Mouse (Mus musculus) G1E (cell line): ENCODE results near the gene Chst11. TPM values are rescaled to one million over a fixed set of nuclear protein-coding genes. Genes with fewer than 3 reads are reported as not detected.

Experiments
- ATAC-seq: 2 replicates; pipeline ENCODE4 v1.8.0; 2016; ENCODE audit warnings: mild to moderate bottlenecking; ENCODE audit not compliant: insufficient number of reproducible peaks, poor library complexity, low FRiP score, severe bottlenecking; ENCODE audit errors: extremely low read depth
- DNase-seq: peaks from one replicate; pipeline ENCODE4 v3.0.0; 2012; ENCODE audit warnings: low spot score
- H3K27me3 ChIP-seq: 2 replicates; pipeline ENCODE4 v1.6.1; 2012; ENCODE audit warnings: mild to moderate bottlenecking, low read length, inconsistent platforms; ENCODE audit not compliant: insufficient read depth
- H3K36me3 ChIP-seq: replicated peaks from 2 replicates; pipeline ENCODE3; 2012; ENCODE audit warnings: mild to moderate bottlenecking, inconsistent platforms
- H3K4me1 ChIP-seq: 2 replicates; pipeline ENCODE4 v1.6.1; 2012; ENCODE audit warnings: low read depth, low read length, inconsistent platforms, mixed read lengths; ENCODE audit not compliant: insufficient read depth
- H3K4me3 ChIP-seq: 2 replicates; pipeline ENCODE4 v1.5.1; 2012; ENCODE audit warnings: low read depth, mild to moderate bottlenecking, inconsistent platforms, low read length, moderate library complexity, mixed read lengths
- H3K9me3 ChIP-seq: replicated peaks from 2 replicates; pipeline ENCODE4 v1.6.1; 2012; ENCODE audit warnings: inconsistent platforms
- CTCF ChIP-seq: IDR thresholded peaks from 2 replicates; pipeline ENCODE4 v1.5.1; 2012; ENCODE audit warnings: low read depth, low read length, inconsistent platforms, mixed read lengths
- GATA1 ChIP-seq: IDR thresholded peaks from 2 replicates; pipeline ENCODE4 v1.6.1; 2012; ENCODE audit warnings: borderline replicate concordance, low read length, inconsistent platforms, mixed read lengths
- GATA2 ChIP-seq: IDR thresholded peaks from 2 replicates; pipeline ENCODE4 v1.6.1; 2012; ENCODE audit warnings: low read depth, low read length, inconsistent platforms, borderline replicate concordance
- POLR2AphosphoS5 ChIP-seq: IDR thresholded peaks from 2 replicates; pipeline ENCODE4 v1.6.1; 2012; ENCODE audit warnings: low read depth, low read length, inconsistent platforms; ENCODE audit not compliant: insufficient replicate concordance
- TAL1 ChIP-seq: conservative IDR thresholded peaks from 2 replicates; pipeline ENCODE4 v1.6.1; 2012; ENCODE audit warnings: low read depth, low read length, inconsistent platforms, mixed read lengths
- polyA plus RNA-seq: library from polyadenylated mRNA; stranded (reverse); fragments of >175 nt; gene quantifications from 2 replicates; pipeline ENCODE4 v1.2.3, GENCODE M21; 2012
- total RNA-seq, 2 experiments: library from RNA; stranded (forward) in 1 of 2; stranded (reverse) in 1 of 2; fragments of 200-1000 nt in 1 of 2; fragments of >200 nt in 1 of 2; fragmentation: Nextera tagmentation in 1 of 2; gene quantifications; 2 replicates each; pipeline ENCODE4 v1.2.3; 2014 to 2017

Gene Chst11
- total and polyA plus RNA-seq, 3 experiments, result 15.6 to 44.6 (median 38.2) TPM

DNA sequence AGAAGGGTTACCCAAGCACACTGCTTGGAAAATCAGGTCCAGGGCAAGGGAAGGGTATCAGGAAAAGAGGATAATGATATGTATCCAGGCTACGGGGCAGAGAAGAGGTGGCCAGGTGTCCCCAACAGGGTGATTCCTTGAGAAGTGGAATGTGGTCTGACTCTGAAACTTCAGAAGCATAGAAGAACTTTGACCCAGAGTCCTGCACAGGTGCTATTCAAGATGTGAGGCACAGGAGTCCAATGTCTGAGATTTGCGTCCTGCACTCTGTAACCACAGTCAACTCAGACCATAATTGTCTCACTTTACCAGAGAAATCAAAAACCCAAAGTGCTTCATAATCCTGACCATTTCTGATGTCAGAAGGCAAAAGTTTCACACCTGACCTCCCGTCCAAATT lies 139.3 kb downstream of the Chst11 start:
- ATAC-seq (no peak), DNase-seq (no peak)
- Histone ChIP-seq H3K27me3 (no peaks in the 10 kb centered on the region), H3K36me3 (peaks cover 63% of the 10 kb centered on the region), H3K9me3 (peaks cover 4% of the 10 kb centered on the region), H3K4me1 (peaks cover 27% of the 10 kb centered on the region), H3K4me3 (no peak overlapping the region)
- TF ChIP-seq GATA1 (no peak), GATA2 (no peak), CTCF (no peak), POLR2AphosphoS5 (no peak), TAL1 (no peak)

DNA sequence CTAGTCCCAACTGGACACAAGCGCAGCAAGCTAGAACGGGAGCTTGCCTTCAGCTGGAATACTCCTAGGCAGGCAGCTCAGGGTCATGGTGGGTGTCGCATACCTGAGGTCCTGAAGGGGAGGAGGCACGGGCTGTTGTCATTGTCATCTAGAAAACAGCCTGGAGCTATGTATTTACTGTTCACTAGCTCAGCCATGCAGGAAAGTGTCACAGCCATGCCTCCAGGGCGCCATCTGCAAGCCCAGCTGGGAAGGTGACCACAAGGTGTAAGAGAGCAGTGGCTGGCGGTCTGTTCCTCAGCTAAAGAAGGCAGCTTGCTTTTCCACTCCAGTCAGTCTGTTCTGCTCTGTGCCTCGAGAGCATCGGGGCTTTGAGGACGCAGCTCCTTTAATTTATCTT lies 141.1 kb downstream of the Chst11 start:
- Histone ChIP-seq H3K27me3 (no peaks in the 10 kb centered on the region), H3K4me3 (no peak overlapping the region), H3K36me3 (peaks cover 77% of the 10 kb centered on the region), H3K4me1 (peaks cover 13% of the 10 kb centered on the region), H3K9me3 (peaks cover 4% of the 10 kb centered on the region)
- ATAC-seq (no peak), DNase-seq (no peak)
- TF ChIP-seq GATA1, result no peak
- no peak for TF ChIP-seq GATA2
- no peak for TF ChIP-seq POLR2AphosphoS5
- TF ChIP-seq CTCF, result no peak
- TF ChIP-seq TAL1, result no peak

- peaks cover 79% of the 10 kb centered on the region for H3K36me3 ChIP-seq
- H3K4me1 ChIP-seq, result peaks cover 11% of the 10 kb centered on the region
- H3K27me3 ChIP-seq, result no peaks in the 10 kb centered on the region
- no peak for ATAC-seq
- no peak for TF ChIP-seq POLR2AphosphoS5
- no peak for TF ChIP-seq TAL1
- TF ChIP-seq CTCF, result no peak
- no peak for TF ChIP-seq GATA2
- TF ChIP-seq GATA1, result no peak
- no peak overlapping the region for H3K4me3 ChIP-seq
- no peaks in the 10 kb centered on the region for H3K9me3 ChIP-seq
- DNase-seq, result no peak
Measured at GRCm38 (mm10) chr10:83128435-83128834, 143.1 kb downstream of the Chst11 start.

- H3K4me1 ChIP-seq, result peaks cover 13% of the 10 kb centered on the region
- H3K9me3 ChIP-seq, result no peaks in the 10 kb centered on the region
- H3K27me3 ChIP-seq, result no peaks in the 10 kb centered on the region
- no peak overlapping the region for H3K4me3 ChIP-seq
- H3K36me3 ChIP-seq, result peaks cover 73% of the 10 kb centered on the region
- TF ChIP-seq TAL1, result no peak
- no peak for TF ChIP-seq GATA1
- no peak for TF ChIP-seq GATA2
- no peak for TF ChIP-seq CTCF
- no peak for TF ChIP-seq POLR2AphosphoS5
- ATAC-seq (no peak), DNase-seq (no peak)
Measured at GRCm38 (mm10) chr10:83129624-83130218, 144.4 kb downstream of the Chst11 start.

DNA sequence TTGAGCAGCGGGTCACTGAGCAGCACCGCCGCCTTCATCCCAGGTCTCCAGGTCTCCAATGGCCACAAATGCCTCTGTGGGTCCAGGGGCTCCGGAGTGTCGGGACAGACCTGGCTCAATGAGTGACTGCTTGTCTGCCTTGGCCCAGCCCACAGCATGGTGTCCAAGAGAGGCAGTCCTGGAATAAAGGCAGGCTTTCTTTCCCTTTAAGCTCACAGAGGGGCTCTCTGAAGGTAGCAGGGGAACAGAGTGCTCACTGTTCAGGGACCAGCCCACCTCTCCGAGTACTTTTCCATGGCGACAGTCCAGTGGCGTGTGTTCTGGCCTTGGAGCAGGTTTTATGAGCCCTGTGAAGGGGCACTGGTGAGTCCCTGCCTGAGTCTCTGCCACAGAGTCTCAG lies 145.3 kb downstream of the Chst11 start:
- ATAC-seq, result no peak
- H3K36me3 ChIP-seq, result peaks cover 76% of the 10 kb centered on the region
- H3K9me3 ChIP-seq, result no peaks in the 10 kb centered on the region

DNA sequence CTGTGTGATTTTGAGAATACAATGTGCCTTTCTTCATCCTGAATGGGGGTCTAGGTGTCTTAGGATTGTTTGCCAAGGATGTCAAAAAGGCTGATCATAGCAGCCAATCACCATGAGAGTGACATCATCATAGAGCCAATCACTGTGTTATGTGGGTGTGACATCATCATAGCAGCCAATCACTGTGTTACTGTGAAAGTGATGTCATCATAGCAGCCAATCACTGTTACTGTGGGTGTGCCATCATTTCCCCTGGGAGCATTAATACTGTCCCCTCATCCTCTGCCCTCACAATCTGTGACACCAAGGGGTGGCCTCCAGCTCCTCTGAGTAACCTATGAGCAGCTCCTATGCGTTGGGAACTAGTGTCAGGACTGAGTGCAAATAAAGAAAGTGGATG lies 146.6 kb downstream of the Chst11 start:
- Histone ChIP-seq H3K27me3 (no peaks in the 10 kb centered on the region), H3K4me1 (peaks cover 19% of the 10 kb centered on the region), H3K36me3 (peaks cover 79% of the 10 kb centered on the region), H3K4me3 (no peak overlapping the region), H3K9me3 (no peaks in the 10 kb centered on the region)
- ATAC-seq (no peak), DNase-seq (no peak)
- TF ChIP-seq GATA2 (no peak), TAL1 (no peak), POLR2AphosphoS5 (no peak), CTCF (no peak), GATA1 (no peak)

More for the DNA sequence above, 145.3 kb downstream of the Chst11 start:
- H3K27me3 ChIP-seq, result no peaks in the 10 kb centered on the region
- H3K4me3 ChIP-seq, result no peak overlapping the region
- H3K4me1 ChIP-seq, result peaks cover 13% of the 10 kb centered on the region
- DNase-seq, result no peak
- no peak for TF ChIP-seq TAL1
- no peak for TF ChIP-seq GATA2
- no peak for TF ChIP-seq GATA1
- no peak for TF ChIP-seq POLR2AphosphoS5
- no peak for TF ChIP-seq CTCF
